Comparison of ENCODE assay signal across 9 mouse cellular contexts in genomic region chr8:84594099-84594780, GRCm38 (mm10).
DNase-seq lines count a peak whose midpoint lies in the region; ATAC-seq and TF ChIP-seq lines count a peak whose summit lies in the region.
"Had no signal": no experiment of that assay in that cellular context is flagged by ENCODE, and none has a peak within 500 bp of the region (broad histone marks: within the 10 kb centered on the region; RNA-seq: fewer than 3 reads in every experiment).

No protein-coding gene starts in this region.

- no peak for ATAC-seq in heart, embryonic 11.5 days (replicated peaks; ENCODE audit: insufficient number of reproducible peaks, low FRiP score, low TSS enrichment)
- ATAC-seq in midbrain, embryonic 11.5 days (ENCODE audit: low FRiP score) = 0 out of 2 replicates have a peak, but pooled peaks have one; percentile 9

- TF ChIP-seq CTCF in heart, adult 2 months (IDR thresholded peaks at IDR 0.05) = peak; percentile 95

- H3K4me1 ChIP-seq in heart, adult 2 months (ENCODE audit: control insufficient read depth, insufficient read depth, low read length) = no peaks in the 10 kb centered on the region
- 0 out of 2 replicates have a peak, but pooled peaks cover 6% of the 10 kb centered on the region for H3K4me1 ChIP-seq in heart, embryonic 11.5 days (ENCODE audit: control insufficient read depth, insufficient read depth, low read length)
- H3K4me1 ChIP-seq in midbrain, embryonic 11.5 days (ENCODE audit: control insufficient read depth, insufficient read depth, low read length) = 0 out of 2 replicates have a peak, but pooled peaks cover 2% of the 10 kb centered on the region

- WGBS in heart, adult 2 months = 62% methylated on average over 9 of the region's 9 CpGs
- WGBS in heart, embryonic 11.5 days (ENCODE audit: insufficient replicate concordance) = 60% methylated on average over 9 of the region's 9 CpGs
- WGBS in midbrain, embryonic 11.5 days = 66% methylated on average over 9 of the region's 9 CpGs

- H3K4me2 ChIP-seq in heart, embryonic 11.5 days = no peak overlapping the region
- no peak overlapping the region for H3K4me2 ChIP-seq in midbrain, embryonic 11.5 days
- H3K4me2 ChIP-seq: midbrain, embryonic 12.5 days had no signal

- H3K4me3 ChIP-seq in heart, adult 2 months = no peak overlapping the region
- no peak overlapping the region for H3K4me3 ChIP-seq in heart, embryonic 11.5 days (ENCODE audit: low read depth, low read length)
- H3K4me3 ChIP-seq in midbrain, embryonic 11.5 days (ENCODE audit: low read depth, low read length) = no peak overlapping the region
- H3K4me3 ChIP-seq: midbrain, embryonic 12.5 days had no signal

- H3K36me3 ChIP-seq in heart, adult 2 months (ENCODE audit: control insufficient read depth, insufficient read depth, low read length) = no peaks in the 10 kb centered on the region
- no peaks in the 10 kb centered on the region for H3K36me3 ChIP-seq in heart, embryonic 11.5 days (ENCODE audit: control insufficient read depth, insufficient read depth, low read length)
- H3K36me3 ChIP-seq in midbrain, embryonic 11.5 days (ENCODE audit: control insufficient read depth, insufficient read depth, low read length) = no peaks in the 10 kb centered on the region
- H3K36me3 ChIP-seq: midbrain, embryonic 12.5 days had no signal

- H3K9ac ChIP-seq in heart, adult 2 months (ENCODE audit: low read depth, low read length) = no peak overlapping the region
- no peak overlapping the region for H3K9ac ChIP-seq in heart, embryonic 11.5 days (ENCODE audit: low read depth, low read length)
- H3K9ac ChIP-seq in midbrain, embryonic 11.5 days (ENCODE audit: low read length) = no peak overlapping the region
- H3K9ac ChIP-seq: midbrain, embryonic 12.5 days had no signal

- no peaks in the 10 kb centered on the region for H3K9me3 ChIP-seq in heart, embryonic 11.5 days (replicated peaks; ENCODE audit: control insufficient read depth, low read length)
- H3K9me3 ChIP-seq in midbrain, embryonic 11.5 days (ENCODE audit: control insufficient read depth, low read length) = no peaks in the 10 kb centered on the region
- H3K9me3 ChIP-seq: midbrain, embryonic 12.5 days had no signal

- no peak overlapping the region for H3K27ac ChIP-seq in heart, adult 2 months
- no peak overlapping the region for H3K27ac ChIP-seq in heart, embryonic 11.5 days (ENCODE audit: low read depth, low read length)
- H3K27ac ChIP-seq in midbrain, embryonic 11.5 days (ENCODE audit: low read depth, low read length) = no peak overlapping the region
- H3K27ac ChIP-seq: midbrain, embryonic 12.5 days had no signal

- DNase-seq in heart, adult 2 months = peak; percentile 53 to 81
- peak; percentile 30 for DNase-seq in adrenal gland, adult 8-10 months
- DNase-seq in embryo, embryonic 10.5 days (ENCODE audit: low spot score) = peak; percentile 91
- DNase-seq in heart, postnatal 14 days = peak; percentile 76 to 87
- DNase-seq in left cerebral cortex, postnatal 14 days (ENCODE audit: low spot score in 2 of 2) = peak; percentile 81 to 84
- DNase-seq in midbrain, embryonic 11.5 days (ENCODE audit: low spot score, missing footprints) = peak; percentile 99
- DNase-seq in spleen, postnatal 14 days (ENCODE audit: low spot score in 2 of 2) = peak; percentile 60 to 75

- no peak for TF ChIP-seq POLR2A in heart, adult 2 months (IDR thresholded peaks at IDR 0.05; ENCODE audit: insufficient read depth, low read depth, low read length)

- TF ChIP-seq EP300 in heart, adult 2 months (IDR thresholded peaks at IDR 0.05; ENCODE audit: insufficient read depth, low read depth, low read length) = no peak

- H3K79me2 ChIP-seq in heart, adult 2 months (replicated peaks; ENCODE audit: control insufficient read depth, insufficient read depth, low read length) = no peaks in the 10 kb centered on the region

- H3K27me3 ChIP-seq in heart, adult 2 months (ENCODE audit: control insufficient read depth, insufficient read depth, low read length) = no peaks in the 10 kb centered on the region
- peaks cover 7% of the 10 kb centered on the region; the same call in 1 of the 2 replicates for H3K27me3 ChIP-seq in heart, embryonic 11.5 days (ENCODE audit: control insufficient read depth, insufficient read depth, low read length)
- H3K27me3 ChIP-seq in midbrain, embryonic 11.5 days (ENCODE audit: control insufficient read depth, insufficient read depth, low read length) = no peaks in the 10 kb centered on the region

- intact Hi-C loops in heart, adult 2 months (cut with DNase I) = loop anchor here (2.0 to 5.0 kb wide), 2 partner anchors 45 to 93 kb away; partner anchors contain the start of genes Nacc1 and Trmt1
- intact Hi-C loops in heart, postnatal 14 days (cut with DNase I) = no loop called here
- intact Hi-C loops in left cerebral cortex, postnatal 14 days (cut with DNase I) = loop anchor here (5.0 kb wide), 1 partner anchor 218 kb away; no protein-coding TSS in a partner anchor

Comparison
In these comparisons a context has a peak if more than half of its experiments do, and no peak if none do; other contexts are left out.
1. DNase-seq: peak in every context shown above with its lines; median percentile 99 in midbrain, embryonic 11.5 days; 91 in embryo, embryonic 10.5 days; 82 in left cerebral cortex, postnatal 14 days; 82 in heart, postnatal 14 days; 68 in spleen, postnatal 14 days; 67 in heart, adult 2 months; 30 in adrenal gland, adult 8-10 months.